Mouse (Mus musculus) cerebellum, adult 2 months (tissue): ENCODE results near the gene Ube2d1.

Experiments used
- CTCF ChIP-seq: fragments of 200-500 bp; IDR thresholded peaks from 2 replicates; pipeline ENCODE4 v1.5.1; 2011; ENCODE audit warnings: low read depth, mild to moderate bottlenecking, control low read depth, low read length, moderate library complexity, borderline replicate concordance; ENCODE audit not compliant: insufficient read depth
- POLR2A ChIP-seq: fragments of 200-500 bp; IDR thresholded peaks from 2 replicates; pipeline ENCODE4 v1.6.1; 2011; ENCODE audit warnings: low read length, control low read depth, borderline replicate concordance; ENCODE audit not compliant: insufficient read depth

DNA sequence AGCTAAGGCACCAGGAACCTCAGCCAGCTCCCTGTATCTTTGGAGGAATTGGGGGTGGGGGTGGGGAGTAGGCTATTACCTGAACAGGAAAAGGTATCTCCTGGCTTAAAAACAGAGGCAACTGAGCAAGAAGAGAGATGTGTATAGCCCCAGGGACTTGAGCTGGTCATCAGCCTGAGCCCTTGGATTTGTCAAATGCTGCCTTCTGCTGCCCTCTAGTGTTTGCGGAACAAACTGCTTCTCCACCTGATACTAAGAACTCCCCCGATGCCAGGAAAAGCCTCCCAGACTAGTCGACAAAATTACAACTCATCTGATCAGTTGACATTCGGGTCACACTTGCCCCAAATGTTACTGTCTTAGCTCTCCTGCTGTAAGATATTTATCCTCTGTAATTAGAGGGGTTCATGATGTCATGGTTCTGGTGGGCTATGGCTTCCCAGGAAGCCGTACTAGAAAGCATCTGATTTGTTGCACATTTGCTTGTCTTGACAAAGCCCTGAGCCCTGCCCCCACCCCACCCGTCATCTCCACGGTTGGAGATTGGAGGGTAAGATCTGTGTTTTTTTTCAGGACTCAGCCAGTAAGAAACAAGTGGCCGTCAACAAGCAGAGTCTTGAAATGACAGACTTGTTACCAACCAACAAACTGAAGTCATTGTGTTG is 66.7 kb downstream of the Ube2d1 start:
- TF ChIP-seq POLR2A (no peak), CTCF (peak; percentile 89)
